Mouse (Mus musculus): ENCODE results near the gene Mark4. TPM values are rescaled to one million over a fixed set of nuclear protein-coding genes. Genes with fewer than 3 reads are reported as not detected.

The Mark4 gene
- polyA plus RNA-seq, 1 experiment from 2014 or later, result 7.4 TPM

- H3K27me3 ChIP-seq (replicated peaks; ENCODE audit: insufficient read depth, low read length), result peaks cover 15% of the 10 kb centered on the region; the same call in 1 of the 2 replicates
- no peaks in the 10 kb centered on the region for H3K9me3 ChIP-seq (ENCODE audit: low read length)
- H3K4me1 ChIP-seq (ENCODE audit: insufficient read depth, low read depth, low read length), result no peaks in the 10 kb centered on the region
- DNase-seq (ENCODE audit: low spot score) (no peak), ATAC-seq (no peak)
- no peaks in the 10 kb centered on the region for H3K36me3 ChIP-seq (ENCODE audit: insufficient read depth, low read length)
- H3K4me2 ChIP-seq (replicated peaks; ENCODE audit: low read depth, low read length), result peak overlapping the region; percentile 11; the same call in 1 of the 2 replicates
- TF ChIP-seq CTCF (IDR thresholded peaks at IDR 0.05) (no peak), EP300 (IDR thresholded peaks at IDR 0.05) (no peak)
- no peak overlapping the region for H3K27ac ChIP-seq (ENCODE audit: low read length)
- H3K9ac ChIP-seq (replicated peaks; ENCODE audit: low read depth), result no peak overlapping the region
- 23% methylated on average over 28 of the region's 31 CpGs for WGBS
- no peak overlapping the region for H3K4me3 ChIP-seq (ENCODE audit: low read depth, low read length)
Measured at GRCm38 (mm10) chr7:19489525-19489924, 30.9 kb upstream of the Mark4 start.

- Histone ChIP-seq H3K4me1 (ENCODE audit: insufficient read depth, low read depth, low read length) (no peaks in the 10 kb centered on the region), H3K9me3 (ENCODE audit: low read length) (no peaks in the 10 kb centered on the region), H3K4me3 (ENCODE audit: low read depth, low read length) (no peak overlapping the region), H3K27ac (ENCODE audit: low read length) (no peak overlapping the region), H3K4me2 (replicated peaks; ENCODE audit: low read depth, low read length) (no peak overlapping the region), H3K27me3 (replicated peaks; ENCODE audit: insufficient read depth, low read length) (peaks cover 15% of the 10 kb centered on the region; the same call in 1 of the 2 replicates), H3K36me3 (ENCODE audit: insufficient read depth, low read length) (no peaks in the 10 kb centered on the region), H3K9ac (replicated peaks; ENCODE audit: low read depth) (no peak overlapping the region)
- WGBS, result 83% methylated on average over 7 of the region's 7 CpGs
- DNase-seq (ENCODE audit: low spot score) (no peak), ATAC-seq (no peak)
- no peak for TF ChIP-seq CTCF (IDR thresholded peaks at IDR 0.05)
- no peak for TF ChIP-seq EP300 (IDR thresholded peaks at IDR 0.05)
Measured at GRCm38 (mm10) chr7:19486549-19486948, 27.9 kb upstream of the Mark4 start.

- ATAC-seq (no peak), DNase-seq (ENCODE audit: low spot score) (no peak)
- 83% methylated on average over 1 of the region's 1 CpGs for WGBS
- Histone ChIP-seq H3K9ac (replicated peaks; ENCODE audit: low read depth) (no peak overlapping the region), H3K4me3 (ENCODE audit: low read depth, low read length) (no peak overlapping the region), H3K27ac (ENCODE audit: low read length) (no peak overlapping the region), H3K4me2 (replicated peaks; ENCODE audit: low read depth, low read length) (no peak overlapping the region), H3K4me1 (ENCODE audit: insufficient read depth, low read depth, low read length) (no peaks in the 10 kb centered on the region), H3K27me3 (replicated peaks; ENCODE audit: insufficient read depth, low read length) (peaks cover 15% of the 10 kb centered on the region; the same call in 1 of the 2 replicates), H3K36me3 (ENCODE audit: insufficient read depth, low read length) (no peaks in the 10 kb centered on the region), H3K9me3 (ENCODE audit: low read length) (no peaks in the 10 kb centered on the region)
- TF ChIP-seq CTCF (IDR thresholded peaks at IDR 0.05) (no peak), EP300 (IDR thresholded peaks at IDR 0.05) (no peak)
Measured at GRCm38 (mm10) chr7:19485488-19485887, 26.9 kb upstream of the Mark4 start.

- no peak overlapping the region for H3K4me3 ChIP-seq (ENCODE audit: low read depth, low read length)
- ATAC-seq, result no peak
- H3K36me3 ChIP-seq (ENCODE audit: insufficient read depth, low read length), result no peaks in the 10 kb centered on the region
- no peak overlapping the region for H3K4me2 ChIP-seq (replicated peaks; ENCODE audit: low read depth, low read length)
- no peak overlapping the region for H3K27ac ChIP-seq (ENCODE audit: low read length)
- H3K9ac ChIP-seq (replicated peaks; ENCODE audit: low read depth), result no peak overlapping the region
- WGBS, result 87% methylated on average over 8 of the region's 8 CpGs
- TF ChIP-seq CTCF (IDR thresholded peaks at IDR 0.05) (no peak), EP300 (IDR thresholded peaks at IDR 0.05) (no peak)
- no peaks in the 10 kb centered on the region for H3K4me1 ChIP-seq (ENCODE audit: insufficient read depth, low read depth, low read length)
- no peak for DNase-seq (ENCODE audit: low spot score)
- no peaks in the 10 kb centered on the region for H3K9me3 ChIP-seq (ENCODE audit: low read length)
- H3K27me3 ChIP-seq (replicated peaks; ENCODE audit: insufficient read depth, low read length), result no peaks in the 10 kb centered on the region
Measured at GRCm38 (mm10) chr7:19483281-19483680, 24.7 kb upstream of the Mark4 start.

- H3K4me3 ChIP-seq (ENCODE audit: low read depth, low read length), result no peak overlapping the region
- DNase-seq (ENCODE audit: low spot score) (peak; percentile 41), ATAC-seq (peak; percentile 58)
- no peak for TF ChIP-seq EP300 (IDR thresholded peaks at IDR 0.05)
- TF ChIP-seq CTCF (IDR thresholded peaks at IDR 0.05), result 0 out of 2 replicates have a peak, but pooled peaks have one; percentile 8
- no peak overlapping the region for H3K4me2 ChIP-seq (replicated peaks; ENCODE audit: low read depth, low read length)
- H3K27ac ChIP-seq (ENCODE audit: low read length), result peak overlapping the region; percentile 9; the same call in 1 of the 2 replicates
- peaks cover 5% of the 10 kb centered on the region; the same call in 1 of the 2 replicates for H3K27me3 ChIP-seq (replicated peaks; ENCODE audit: insufficient read depth, low read length)
- no peak overlapping the region for H3K9ac ChIP-seq (replicated peaks; ENCODE audit: low read depth)
- H3K36me3 ChIP-seq (ENCODE audit: insufficient read depth, low read length), result no peaks in the 10 kb centered on the region
- WGBS, result 17% methylated on average over 14 of the region's 14 CpGs
- H3K4me1 ChIP-seq (ENCODE audit: insufficient read depth, low read depth, low read length), result peaks cover 4% of the 10 kb centered on the region; the same call in 1 of the 2 replicates
- no peaks in the 10 kb centered on the region for H3K9me3 ChIP-seq (ENCODE audit: low read length)
Measured at GRCm38 (mm10) chr7:19477624-19478384, 19.2 kb upstream of the Mark4 start.

GRCm38 (mm10) chr7:19477084-19477483 lies 18.5 kb upstream of the Mark4 start:
- 60% methylated on average over 2 of the region's 2 CpGs for WGBS
- H3K4me2 ChIP-seq (replicated peaks; ENCODE audit: low read depth, low read length), result no peak overlapping the region
- H3K9me3 ChIP-seq (ENCODE audit: low read length), result no peaks in the 10 kb centered on the region
- no peaks in the 10 kb centered on the region for H3K36me3 ChIP-seq (ENCODE audit: insufficient read depth, low read length)
- H3K27me3 ChIP-seq (replicated peaks; ENCODE audit: insufficient read depth, low read length), result peaks cover 5% of the 10 kb centered on the region; the same call in 1 of the 2 replicates
- H3K4me3 ChIP-seq (ENCODE audit: low read depth, low read length), result no peak overlapping the region
- TF ChIP-seq EP300 (IDR thresholded peaks at IDR 0.05) (no peak), CTCF (IDR thresholded peaks at IDR 0.05) (peak; percentile 54)
- ATAC-seq, result no peak
- no peak overlapping the region for H3K27ac ChIP-seq (ENCODE audit: low read length)
- H3K9ac ChIP-seq (replicated peaks; ENCODE audit: low read depth), result no peak overlapping the region
- no peak for DNase-seq (ENCODE audit: low spot score)
- peaks cover 4% of the 10 kb centered on the region; the same call in 1 of the 2 replicates for H3K4me1 ChIP-seq (ENCODE audit: insufficient read depth, low read depth, low read length)

Measured in lung, postnatal 0 days (tissue).